Mouse (Mus musculus): ENCODE measurements at regions not wholly inside any gene's neighbourhood (a gene's known extent, or its start where the extent isn't known, plus 50 kb on each side); places are given as distances from the start of the nearest gene placed in this dataset.

DNA sequence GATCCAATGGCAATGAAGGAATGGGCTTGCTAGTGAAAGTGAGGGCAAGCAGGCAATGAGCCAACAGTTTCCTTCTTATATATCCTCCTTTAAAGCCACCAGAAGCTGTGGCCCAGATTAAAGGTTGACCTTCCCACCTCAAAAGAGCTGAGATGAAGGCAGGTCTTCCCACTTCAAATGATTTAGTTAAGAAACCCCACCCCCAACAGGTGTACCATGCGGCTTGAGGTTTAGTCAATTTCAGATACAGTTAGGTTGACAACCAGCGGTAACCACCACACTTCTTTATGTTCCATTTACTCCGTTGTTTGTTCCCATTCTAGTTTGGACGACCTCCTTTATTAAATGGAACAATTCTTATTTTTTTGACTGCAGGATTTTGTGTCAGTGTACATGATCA is 317.8 kb upstream of the Ptger4 start:
- no peak overlapping the region for H3K27ac ChIP-seq (replicated peaks)
- H3K9me3 ChIP-seq (replicated peaks): no peaks in the 10 kb centered on the region
- H3K4me2 ChIP-seq: no peak overlapping the region
- no peaks in the 10 kb centered on the region for H3K27me3 ChIP-seq (replicated peaks)
- no peaks in the 10 kb centered on the region for H3K4me1 ChIP-seq
- H3K36me3 ChIP-seq: no peaks in the 10 kb centered on the region
- WGBS: 91% methylated on average over 4 of the region's 4 CpGs
- no peak for ATAC-seq (ENCODE audit: low FRiP score)
- H3K4me3 ChIP-seq (replicated peaks): no peak overlapping the region
- no peak overlapping the region for H3K9ac ChIP-seq (replicated peaks)

- Histone ChIP-seq H3K36me3 (no peaks in the 10 kb centered on the region), H3K27me3 (replicated peaks) (no peaks in the 10 kb centered on the region), H3K4me1 (no peaks in the 10 kb centered on the region), H3K27ac (replicated peaks) (no peak overlapping the region), H3K4me3 (replicated peaks) (no peak overlapping the region), H3K4me2 (no peak overlapping the region), H3K9me3 (replicated peaks) (no peaks in the 10 kb centered on the region), H3K9ac (replicated peaks) (no peak overlapping the region)
- ATAC-seq (ENCODE audit: low FRiP score): no peak
Observed at GRCm38 (mm10) chr15:5574366-5574765, 330.4 kb upstream of the Ptger4 start.

DNA sequence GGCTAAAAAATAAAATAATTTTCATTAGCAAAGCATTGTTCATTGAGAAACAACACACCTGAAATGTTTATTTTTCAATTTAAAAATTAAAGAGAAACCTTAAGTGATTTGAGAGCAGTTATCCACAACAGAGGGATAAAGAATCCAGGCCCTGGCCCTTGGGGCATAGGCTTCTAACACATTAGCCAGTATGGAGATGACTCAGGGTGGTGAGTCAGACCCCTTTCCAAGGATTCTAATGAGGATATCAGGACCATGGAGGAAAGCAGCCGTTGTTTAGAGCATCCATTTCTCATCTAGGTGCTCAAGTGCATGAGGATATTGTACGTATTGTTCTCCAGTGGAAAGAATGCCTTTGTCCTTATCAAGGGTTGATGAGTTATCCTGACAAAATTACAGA is 335.6 kb upstream of the Ptger4 start:
- Histone ChIP-seq H3K36me3 (no peaks in the 10 kb centered on the region), H3K4me2 (no peak overlapping the region), H3K27me3 (replicated peaks) (no peaks in the 10 kb centered on the region), H3K9ac (replicated peaks) (no peak overlapping the region), H3K9me3 (replicated peaks) (no peaks in the 10 kb centered on the region), H3K27ac (replicated peaks) (no peak overlapping the region), H3K4me1 (no peaks in the 10 kb centered on the region), H3K4me3 (replicated peaks) (no peak overlapping the region)
- 83% methylated on average over 2 of the region's 2 CpGs for WGBS
- ATAC-seq (ENCODE audit: low FRiP score): no peak

DNA sequence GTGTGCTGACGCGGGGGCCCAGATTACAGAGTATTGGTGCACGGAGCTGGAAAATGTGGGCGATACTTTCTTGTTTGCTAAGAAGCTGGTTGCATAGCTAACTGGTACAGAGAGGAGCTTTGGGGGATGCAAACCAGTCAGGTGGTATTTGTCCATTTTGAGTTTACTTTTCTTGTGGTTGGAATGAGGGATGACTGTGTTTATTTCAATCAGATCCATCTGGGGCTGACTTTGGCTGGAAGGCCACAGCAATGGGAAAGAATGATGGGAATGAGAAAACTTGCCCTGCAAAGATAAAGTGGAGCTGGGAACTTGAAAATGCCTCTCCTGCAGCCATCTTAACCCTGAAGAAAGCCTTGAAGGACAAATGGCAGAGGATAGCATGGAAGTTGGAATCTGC is 336.4 kb upstream of the Ptger4 start:
- 95% methylated on average over 4 of the region's 4 CpGs for WGBS
- no peak for ATAC-seq (ENCODE audit: low FRiP score)
- Histone ChIP-seq H3K4me3 (replicated peaks) (no peak overlapping the region), H3K4me2 (no peak overlapping the region), H3K4me1 (no peaks in the 10 kb centered on the region), H3K27me3 (replicated peaks) (no peaks in the 10 kb centered on the region), H3K9ac (replicated peaks) (no peak overlapping the region), H3K9me3 (replicated peaks) (no peaks in the 10 kb centered on the region), H3K27ac (replicated peaks) (no peak overlapping the region), H3K36me3 (no peaks in the 10 kb centered on the region)

- Histone ChIP-seq H3K4me2 (no peak overlapping the region), H3K4me3 (replicated peaks) (no peak overlapping the region), H3K27me3 (replicated peaks) (no peaks in the 10 kb centered on the region), H3K4me1 (no peaks in the 10 kb centered on the region), H3K27ac (replicated peaks) (no peak overlapping the region), H3K9ac (replicated peaks) (no peak overlapping the region), H3K9me3 (replicated peaks) (no peaks in the 10 kb centered on the region), H3K36me3 (no peaks in the 10 kb centered on the region)
- 82% methylated on average over 2 of the region's 2 CpGs for WGBS
- no peak for ATAC-seq (ENCODE audit: low FRiP score)
Observed at GRCm38 (mm10) chr15:5584381-5584780, 340.4 kb upstream of the Ptger4 start.

GRCm38 (mm10) chr15:5604732-5605266 is 360.8 kb upstream of the Ptger4 start:
- Histone ChIP-seq H3K4me2 (no peak overlapping the region), H3K27ac (replicated peaks) (no peak overlapping the region), H3K9me3 (replicated peaks) (no peaks in the 10 kb centered on the region), H3K27me3 (replicated peaks) (no peaks in the 10 kb centered on the region), H3K4me3 (replicated peaks) (no peak overlapping the region), H3K4me1 (no peaks in the 10 kb centered on the region), H3K9ac (replicated peaks) (no peak overlapping the region), H3K36me3 (no peaks in the 10 kb centered on the region)
- 54% methylated on average over 4 of the region's 4 CpGs for WGBS
- ATAC-seq (ENCODE audit: low FRiP score): no peak; the same call in 1 of the 2 replicates

GRCm38 (mm10) chr15:5607533-5607932 is 363.5 kb upstream of the Ptger4 start:
- H3K9me3 ChIP-seq (replicated peaks): no peaks in the 10 kb centered on the region
- no peak overlapping the region for H3K4me3 ChIP-seq (replicated peaks)
- H3K4me2 ChIP-seq: no peak overlapping the region
- H3K4me1 ChIP-seq: no peaks in the 10 kb centered on the region
- ATAC-seq (ENCODE audit: low FRiP score): no peak
- H3K9ac ChIP-seq (replicated peaks): no peak overlapping the region
- no peaks in the 10 kb centered on the region for H3K27me3 ChIP-seq (replicated peaks)
- H3K27ac ChIP-seq (replicated peaks): no peak overlapping the region
- no peaks in the 10 kb centered on the region for H3K36me3 ChIP-seq
- WGBS: 96% methylated on average over 2 of the region's 2 CpGs

- Histone ChIP-seq H3K27ac (replicated peaks) (no peak overlapping the region), H3K27me3 (replicated peaks) (no peaks in the 10 kb centered on the region), H3K36me3 (no peaks in the 10 kb centered on the region), H3K9ac (replicated peaks) (no peak overlapping the region), H3K4me3 (replicated peaks) (no peak overlapping the region), H3K4me1 (no peaks in the 10 kb centered on the region), H3K4me2 (no peak overlapping the region), H3K9me3 (replicated peaks) (no peaks in the 10 kb centered on the region)
- no peak for ATAC-seq (ENCODE audit: low FRiP score)
- WGBS: 79% methylated on average over 5 of the region's 5 CpGs
Observed at GRCm38 (mm10) chr15:5623021-5623420, 379.0 kb upstream of the Ptger4 start.

DNA sequence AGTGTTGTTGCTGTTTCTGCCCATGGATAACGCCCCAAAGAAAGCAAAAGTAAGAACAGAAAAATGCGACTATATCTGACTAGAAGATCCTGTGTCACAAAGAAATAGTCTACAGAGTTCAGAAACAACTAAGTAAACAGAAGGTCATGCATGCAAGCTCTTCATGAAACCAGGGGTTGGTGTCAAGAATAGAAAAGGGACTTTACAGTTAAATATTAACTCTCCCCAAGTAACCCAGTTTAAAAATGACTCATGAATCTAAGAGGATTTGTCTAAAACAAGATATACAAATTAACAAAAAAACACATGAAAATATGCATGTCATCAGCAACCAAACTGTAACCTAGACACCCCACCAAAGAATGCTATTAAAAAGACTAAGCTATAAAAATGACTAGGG is 381.4 kb upstream of the Ptger4 start:
- Histone ChIP-seq H3K4me1 (no peaks in the 10 kb centered on the region), H3K36me3 (no peaks in the 10 kb centered on the region), H3K27me3 (replicated peaks) (no peaks in the 10 kb centered on the region), H3K9ac (replicated peaks) (no peak overlapping the region), H3K9me3 (replicated peaks) (no peaks in the 10 kb centered on the region), H3K4me3 (replicated peaks) (no peak overlapping the region), H3K27ac (replicated peaks) (no peak overlapping the region), H3K4me2 (no peak overlapping the region)
- ATAC-seq (ENCODE audit: low FRiP score): no peak
- 92% methylated on average over 2 of the region's 2 CpGs for WGBS

GRCm38 (mm10) chr15:5646673-5647072 is 402.7 kb upstream of the Ptger4 start:
- Histone ChIP-seq H3K27me3 (replicated peaks) (no peaks in the 10 kb centered on the region), H3K4me3 (replicated peaks) (no peak overlapping the region), H3K9ac (replicated peaks) (no peak overlapping the region), H3K27ac (replicated peaks) (no peak overlapping the region), H3K9me3 (replicated peaks) (no peaks in the 10 kb centered on the region), H3K4me2 (no peak overlapping the region), H3K36me3 (no peaks in the 10 kb centered on the region), H3K4me1 (no peaks in the 10 kb centered on the region)
- ATAC-seq (ENCODE audit: low FRiP score): no peak
- 77% methylated on average over 1 of the region's 1 CpGs for WGBS

DNA sequence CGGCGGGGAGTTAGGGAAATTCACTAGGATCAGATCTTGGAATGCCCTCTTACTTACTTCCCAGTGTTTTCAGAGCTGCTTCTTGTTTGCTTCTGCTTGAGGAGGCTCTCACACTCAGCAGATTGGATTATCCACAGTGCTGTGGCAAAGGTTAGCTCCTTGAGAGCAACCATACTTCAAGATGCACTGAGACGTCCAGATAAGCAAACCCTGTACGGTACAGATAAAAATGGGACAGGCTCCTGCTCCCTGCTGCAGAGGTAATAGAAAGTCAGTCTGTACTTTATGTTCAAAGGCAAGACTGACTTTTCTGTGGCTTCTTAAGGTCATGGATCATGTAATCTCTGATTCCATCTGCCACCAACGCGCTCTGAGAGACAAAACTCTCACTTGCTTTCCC is 414.8 kb upstream of the Ptger4 start:
- Histone ChIP-seq H3K27me3 (replicated peaks) (no peaks in the 10 kb centered on the region), H3K4me1 (no peaks in the 10 kb centered on the region), H3K4me3 (replicated peaks) (no peak overlapping the region), H3K9me3 (replicated peaks) (no peaks in the 10 kb centered on the region), H3K27ac (replicated peaks) (no peak overlapping the region), H3K9ac (replicated peaks) (no peak overlapping the region), H3K4me2 (no peak overlapping the region), H3K36me3 (no peaks in the 10 kb centered on the region)
- ATAC-seq (ENCODE audit: low FRiP score): no peak
- WGBS: 85% methylated on average over 6 of the region's 6 CpGs

DNA sequence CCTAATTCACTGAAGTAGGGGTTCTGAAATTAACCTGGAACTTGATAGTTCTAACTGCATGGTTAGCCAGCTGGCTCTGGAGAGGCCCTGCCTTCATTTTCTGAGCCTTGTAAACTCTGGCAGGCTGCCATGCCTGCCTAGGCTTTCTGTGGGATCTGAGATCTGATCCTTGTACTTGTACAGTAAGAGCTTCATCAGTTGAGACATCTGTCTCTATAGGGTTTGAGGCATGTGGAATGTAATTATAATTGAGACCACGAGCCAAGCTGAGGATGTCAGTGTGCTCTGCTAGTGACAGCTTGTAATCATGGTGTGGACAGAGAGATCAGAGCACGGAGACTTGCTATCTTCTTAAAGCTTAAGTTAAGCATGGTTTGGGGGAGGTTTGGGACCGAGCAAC is 416.8 kb upstream of the Ptger4 start:
- Histone ChIP-seq H3K27ac (replicated peaks) (no peak overlapping the region), H3K36me3 (no peaks in the 10 kb centered on the region), H3K9me3 (replicated peaks) (no peaks in the 10 kb centered on the region), H3K27me3 (replicated peaks) (no peaks in the 10 kb centered on the region), H3K4me3 (replicated peaks) (no peak overlapping the region), H3K4me1 (no peaks in the 10 kb centered on the region), H3K4me2 (no peak overlapping the region), H3K9ac (replicated peaks) (no peak overlapping the region)
- WGBS: 71% methylated on average over 3 of the region's 3 CpGs
- ATAC-seq (ENCODE audit: low FRiP score): no peak; the same call in 1 of the 2 replicates

GRCm38 (mm10) chr15:5671781-5672180 is 427.8 kb upstream of the Ptger4 start:
- ATAC-seq (ENCODE audit: low FRiP score): no peak
- H3K27me3 ChIP-seq (replicated peaks): no peaks in the 10 kb centered on the region
- H3K9me3 ChIP-seq (replicated peaks): no peaks in the 10 kb centered on the region
- no peaks in the 10 kb centered on the region for H3K4me1 ChIP-seq
- H3K27ac ChIP-seq (replicated peaks): no peak overlapping the region
- H3K4me3 ChIP-seq (replicated peaks): no peak overlapping the region
- H3K9ac ChIP-seq (replicated peaks): no peak overlapping the region
- H3K4me2 ChIP-seq: no peak overlapping the region
- H3K36me3 ChIP-seq: no peaks in the 10 kb centered on the region

Data from neural tube, embryonic 15.5 days (tissue).